ENCODE assay signal across 8 mouse cellular contexts in genomic region chr1:72872521-72872920, GRCm38 (mm10). TPM values are rescaled to one million over a fixed set of nuclear protein-coding genes. Genes with fewer than 3 reads are reported as not detected.
A peak's percentile ranks its signal among the peaks of the same experiment; 100 is the strongest.
DNase-seq lines count a peak whose midpoint lies in the region; ATAC-seq lines count a peak whose summit lies in the region.

No protein-coding gene starts in this region.

- H3K4me3 ChIP-seq in embryonic facial prominence, embryonic 13.5 days, result peak overlapping the region; percentile 73
- H3K4me3 ChIP-seq in heart, embryonic 12.5 days, result peak overlapping the region; percentile 80
- H3K4me3 ChIP-seq in kidney, embryonic 15.5 days (replicated peaks), result peak overlapping the region; percentile 56
- H3K4me3 ChIP-seq in liver, embryonic 11.5 days (ENCODE audit: low read depth, low read length), result peak overlapping the region; percentile 50
- peak overlapping the region; percentile 55 for H3K4me3 ChIP-seq in neural tube, embryonic 13.5 days

- 0 out of 2 replicates have a peak, but pooled peaks have one; percentile 54 for ATAC-seq in embryonic facial prominence, embryonic 13.5 days (ENCODE audit: insufficient number of reproducible peaks, insufficient read depth, low FRiP score, low TSS enrichment, low read depth)
- peak; percentile 69 for ATAC-seq in heart, embryonic 12.5 days (ENCODE audit: insufficient number of reproducible peaks, low FRiP score)
- peak; percentile 53 for ATAC-seq in kidney, embryonic 15.5 days (replicated peaks; ENCODE audit: low FRiP score)
- ATAC-seq in liver, embryonic 11.5 days (replicated peaks; ENCODE audit: low FRiP score), result peak; percentile 46
- ATAC-seq in neural tube, embryonic 13.5 days (ENCODE audit: low read depth), result peak; percentile 44
- no peak for ATAC-seq in inflammation-experienced regulatory T-cells, adult 6 months

- H3K9ac ChIP-seq in embryonic facial prominence, embryonic 13.5 days, result peak overlapping the region; percentile 94; the same call in 1 of the 2 replicates
- H3K9ac ChIP-seq in heart, embryonic 12.5 days, result peak overlapping the region; percentile 89
- 0 out of 2 replicates have a peak overlapping the region, but pooled peaks have one; percentile 75 for H3K9ac ChIP-seq in kidney, embryonic 15.5 days
- H3K9ac ChIP-seq in liver, embryonic 11.5 days (ENCODE audit: low read depth, low read length), result no peak overlapping the region
- peak overlapping the region; percentile 82 for H3K9ac ChIP-seq in neural tube, embryonic 13.5 days

- WGBS in embryonic facial prominence, embryonic 13.5 days, result 0% methylated on average over 8 of the region's 8 CpGs
- 0% methylated on average over 8 of the region's 8 CpGs for WGBS in heart, embryonic 12.5 days
- WGBS in kidney, embryonic 15.5 days, result 0% methylated on average over 8 of the region's 8 CpGs
- 0% methylated on average over 8 of the region's 8 CpGs for WGBS in liver, embryonic 11.5 days
- WGBS in neural tube, embryonic 13.5 days, result 0% methylated on average over 8 of the region's 8 CpGs

- H3K9me3 ChIP-seq in embryonic facial prominence, embryonic 13.5 days, result no peaks in the 10 kb centered on the region
- H3K9me3 ChIP-seq in heart, embryonic 12.5 days (replicated peaks), result no peaks in the 10 kb centered on the region
- no peaks in the 10 kb centered on the region for H3K9me3 ChIP-seq in kidney, embryonic 15.5 days (replicated peaks)
- H3K9me3 ChIP-seq in liver, embryonic 11.5 days (ENCODE audit: control insufficient read depth, low read length), result no peaks in the 10 kb centered on the region
- H3K9me3 ChIP-seq in neural tube, embryonic 13.5 days, result no peaks in the 10 kb centered on the region

- H3K27ac ChIP-seq in embryonic facial prominence, embryonic 13.5 days, result peak overlapping the region; percentile 94
- H3K27ac ChIP-seq in heart, embryonic 12.5 days (ENCODE audit: poor library complexity, severe bottlenecking), result peak overlapping the region; percentile 91
- H3K27ac ChIP-seq in kidney, embryonic 15.5 days, result peak overlapping the region; percentile 91
- H3K27ac ChIP-seq in liver, embryonic 11.5 days (ENCODE audit: low read depth, low read length), result no peak overlapping the region
- peak overlapping the region; percentile 86 for H3K27ac ChIP-seq in neural tube, embryonic 13.5 days (replicated peaks)

- DNase-seq in A20 (ENCODE audit: low read depth, low spot score) (peak; percentile 94), R1 (ENCODE audit: low read depth, low spot score) (peak; percentile 91)
- peak; percentile 74 for DNase-seq in liver, embryonic 11.5 days (ENCODE audit: low spot score)

- peaks cover 6% of the 10 kb centered on the region; the same call in 1 of the 2 replicates for H3K36me3 ChIP-seq in embryonic facial prominence, embryonic 13.5 days
- no peaks in the 10 kb centered on the region for H3K36me3 ChIP-seq in heart, embryonic 12.5 days
- H3K36me3 ChIP-seq in kidney, embryonic 15.5 days, result no peaks in the 10 kb centered on the region
- H3K36me3 ChIP-seq in liver, embryonic 11.5 days (ENCODE audit: control insufficient read depth, insufficient read depth, low read length), result no peaks in the 10 kb centered on the region
- H3K36me3 ChIP-seq in neural tube, embryonic 13.5 days, result no peaks in the 10 kb centered on the region

- H3K4me1 ChIP-seq in embryonic facial prominence, embryonic 13.5 days, result peaks cover 72% of the 10 kb centered on the region
- peaks cover 27% of the 10 kb centered on the region for H3K4me1 ChIP-seq in heart, embryonic 12.5 days (replicated peaks)
- peaks cover 68% of the 10 kb centered on the region for H3K4me1 ChIP-seq in kidney, embryonic 15.5 days
- H3K4me1 ChIP-seq in liver, embryonic 11.5 days (replicated peaks; ENCODE audit: control insufficient read depth, insufficient read depth, low read length), result peaks cover 8% of the 10 kb centered on the region
- H3K4me1 ChIP-seq in neural tube, embryonic 13.5 days (replicated peaks), result peaks cover 80% of the 10 kb centered on the region

- peak overlapping the region; percentile 85 for H3K4me2 ChIP-seq in embryonic facial prominence, embryonic 13.5 days
- peak overlapping the region; percentile 78 for H3K4me2 ChIP-seq in heart, embryonic 12.5 days
- H3K4me2 ChIP-seq in kidney, embryonic 15.5 days, result peak overlapping the region; percentile 95
- peak overlapping the region; percentile 78 for H3K4me2 ChIP-seq in liver, embryonic 11.5 days
- H3K4me2 ChIP-seq in neural tube, embryonic 13.5 days, result peak overlapping the region; percentile 85

- peaks cover 24% of the 10 kb centered on the region for H3K27me3 ChIP-seq in embryonic facial prominence, embryonic 13.5 days
- no peaks in the 10 kb centered on the region for H3K27me3 ChIP-seq in heart, embryonic 12.5 days (replicated peaks)
- H3K27me3 ChIP-seq in kidney, embryonic 15.5 days, result peaks cover 6% of the 10 kb centered on the region; the same call in 1 of the 2 replicates
- peaks cover 66% of the 10 kb centered on the region for H3K27me3 ChIP-seq in liver, embryonic 11.5 days (replicated peaks; ENCODE audit: control insufficient read depth, insufficient read depth, low read length)
- H3K27me3 ChIP-seq in neural tube, embryonic 13.5 days, result peaks cover 44% of the 10 kb centered on the region

RNA-seq across cellular contexts. Expression of gene Igfbp5, which starts 2.2 kb away (rescaled TPM):
- 141 and 165 TPM in 2 replicates for polyA plus RNA-seq in embryonic facial prominence, embryonic 13.5 days (2015; fragmentation: Nextera tagmentation; extraction: Ambion mirVana)
- polyA plus RNA-seq in heart, embryonic 12.5 days (2016; fragmentation: Nextera tagmentation; extraction: Ambion mirVana), result 179 and 184 TPM in 2 replicates
- polyA plus RNA-seq in kidney, embryonic 15.5 days (2015; fragmentation: Nextera tagmentation; extraction: Ambion mirVana), result 90.4 and 94.0 TPM in 2 replicates
- 29.3 and 33.8 TPM in 2 replicates for polyA plus RNA-seq in liver, embryonic 11.5 days (2014; fragmentation: Nextera tagmentation; extraction: Ambion mirVana)
- polyA plus RNA-seq in neural tube, embryonic 13.5 days (2015; fragmentation: Nextera tagmentation; extraction: Ambion mirVana), result 158 and 172 TPM in 2 replicates
- polyA plus RNA-seq in inflammation-experienced regulatory T-cells, adult 6 months (2017; shearing (Covaris generic)), result under 1 TPM in 1 of 3 experiments, not detected in 2; 0.08 TPM

RNA-seq across cellular contexts. Expression of gene Igfbp2, which starts 48.2 kb away (rescaled TPM):
- polyA plus RNA-seq in embryonic facial prominence, embryonic 13.5 days (2015; fragmentation: Nextera tagmentation; extraction: Ambion mirVana), result 469 and 555 TPM in 2 replicates
- polyA plus RNA-seq in heart, embryonic 12.5 days (2016; fragmentation: Nextera tagmentation; extraction: Ambion mirVana), result 91.7 and 93.5 TPM in 2 replicates
- 138 and 150 TPM in 2 replicates for polyA plus RNA-seq in kidney, embryonic 15.5 days (2015; fragmentation: Nextera tagmentation; extraction: Ambion mirVana)
- polyA plus RNA-seq in liver, embryonic 11.5 days (2014; fragmentation: Nextera tagmentation; extraction: Ambion mirVana), result 44.0 and 50.5 TPM in 2 replicates
- 337 and 391 TPM in 2 replicates for polyA plus RNA-seq in neural tube, embryonic 13.5 days (2015; fragmentation: Nextera tagmentation; extraction: Ambion mirVana)
- polyA plus RNA-seq in inflammation-experienced regulatory T-cells, adult 6 months (2017; shearing (Covaris generic)), result not detected

Comparison
In these comparisons a context has a peak if more than half of its experiments do, and no peak if none do; other contexts are left out.
1. RNA of gene Igfbp5, which starts 2.2 kb away (polyA plus RNA-seq): 179 to 184 TPM in heart, embryonic 12.5 days, 158 to 172 TPM in neural tube, embryonic 13.5 days, 141 to 165 TPM in embryonic facial prominence, embryonic 13.5 days, 90.4 to 94.0 TPM in kidney, embryonic 15.5 days and 29.3 to 33.8 TPM in liver, embryonic 11.5 days; 0.08 TPM in inflammation-experienced regulatory T-cells, adult 6 months; every median in the first group is over 10 times any median in the second.
2. RNA of gene Igfbp2, which starts 48.2 kb away (polyA plus RNA-seq): 469 to 555 TPM in embryonic facial prominence, embryonic 13.5 days, 337 to 391 TPM in neural tube, embryonic 13.5 days, 138 to 150 TPM in kidney, embryonic 15.5 days, 91.7 to 93.5 TPM in heart, embryonic 12.5 days and 44.0 to 50.5 TPM in liver, embryonic 11.5 days; not detected in inflammation-experienced regulatory T-cells, adult 6 months; every median in the first group is over 10 times any median in the second.
3. Peak in every context shown above with its lines, with median percentiles within 50 percentile points of each other: DNase-seq, H3K4me2 ChIP-seq and H3K4me3 ChIP-seq.